Mouse (Mus musculus) frontal cortex, postnatal 36 days (tissue): ENCODE data around the gene L3mbtl4.

Experiments
- DNase-seq, 2 experiments: peaks; one replicate each; pipeline ENCODE4 v3.0.0; 2022; ENCODE audit warnings: low spot score in 2 of 2

The L3mbtl4 gene

DNA sequence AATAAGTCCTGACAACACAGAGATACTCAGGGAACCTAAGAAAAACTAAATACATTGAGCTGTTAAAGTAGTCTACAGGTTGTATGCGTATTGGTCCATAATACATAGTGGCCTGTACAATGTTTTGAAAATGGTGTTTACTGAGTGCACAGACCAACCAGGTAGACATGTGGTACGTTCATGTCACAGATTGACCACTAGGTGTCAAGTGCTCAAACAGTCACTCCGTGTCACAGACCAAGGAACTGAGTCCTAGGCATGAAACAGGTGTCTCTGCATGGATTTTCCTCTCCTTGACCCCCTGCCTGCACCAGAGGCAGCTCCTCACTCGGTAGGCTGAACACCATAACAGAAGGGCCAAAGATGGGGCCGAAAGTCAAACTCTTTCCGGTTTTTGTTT, 366.6 kb downstream of the L3mbtl4 start:
- DNase-seq: no peak

DNA sequence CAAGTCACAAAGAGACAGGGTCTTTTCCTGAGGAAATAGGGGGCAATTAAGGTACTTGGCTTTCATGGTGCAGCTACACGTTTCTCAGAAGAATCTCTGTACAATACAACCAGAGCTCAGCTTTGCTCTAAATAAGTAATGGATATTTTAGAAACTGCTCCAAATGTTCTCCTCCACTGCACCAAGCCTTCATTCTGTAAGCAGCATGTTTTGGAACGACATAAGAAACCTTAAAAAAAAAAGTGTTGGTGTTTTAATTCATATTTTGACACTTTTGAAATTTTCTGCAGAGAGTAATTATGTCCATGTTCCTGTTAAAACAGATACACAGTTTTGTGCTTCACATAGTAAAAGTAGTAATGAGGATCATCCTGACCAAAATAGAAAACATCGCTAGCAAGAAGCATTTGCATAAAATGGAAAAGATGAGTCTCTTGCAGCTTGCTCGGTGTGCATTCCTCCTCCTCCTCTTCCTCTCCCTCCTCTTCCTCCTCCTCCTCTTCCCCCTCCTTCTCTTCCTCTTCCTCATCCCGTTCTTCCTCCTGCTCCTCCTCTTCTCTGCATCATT, 369.0 kb downstream of the L3mbtl4 start:
- DNase-seq: peak in 1 of 2 experiments; percentile 23

DNA sequence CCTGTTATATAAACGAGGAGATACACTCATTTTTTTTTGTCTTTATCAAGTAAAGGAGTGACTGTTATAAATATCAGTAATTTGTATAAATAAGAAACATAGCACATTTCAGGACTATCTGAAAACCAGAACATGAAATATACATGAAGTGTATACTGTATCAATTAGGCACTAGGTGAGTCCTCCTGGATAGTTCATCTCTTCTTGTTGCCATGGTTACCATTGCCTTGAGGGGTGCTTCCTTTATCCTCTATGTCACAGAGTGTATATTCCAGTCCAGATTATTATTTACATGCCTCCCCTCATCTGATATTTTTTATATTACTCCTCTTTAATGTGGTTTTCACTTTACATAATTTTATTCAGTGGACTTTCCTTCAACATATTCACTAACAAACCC, 392.9 kb downstream of the L3mbtl4 start:
- DNase-seq: no peak

DNA sequence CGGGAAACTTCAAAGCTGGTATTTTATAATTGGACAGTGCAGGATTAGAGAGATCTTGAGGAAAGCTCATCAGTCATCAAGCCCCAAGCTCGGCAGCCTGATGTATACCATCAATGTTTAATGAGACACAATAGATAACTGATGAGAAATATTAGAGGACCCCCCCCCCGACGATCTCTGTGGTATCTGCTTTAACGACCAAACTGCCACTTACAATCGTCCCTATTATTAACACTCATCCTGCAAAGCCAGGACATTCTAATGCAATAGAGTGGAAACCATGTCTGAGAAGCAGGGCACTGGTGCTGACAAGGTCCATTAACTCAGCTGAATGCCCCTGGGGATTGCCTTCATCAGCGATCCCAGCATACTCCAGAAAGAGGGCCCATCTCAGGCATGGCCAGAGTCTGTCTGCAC, 398.5 kb downstream of the L3mbtl4 start:
- no peak for DNase-seq

DNA sequence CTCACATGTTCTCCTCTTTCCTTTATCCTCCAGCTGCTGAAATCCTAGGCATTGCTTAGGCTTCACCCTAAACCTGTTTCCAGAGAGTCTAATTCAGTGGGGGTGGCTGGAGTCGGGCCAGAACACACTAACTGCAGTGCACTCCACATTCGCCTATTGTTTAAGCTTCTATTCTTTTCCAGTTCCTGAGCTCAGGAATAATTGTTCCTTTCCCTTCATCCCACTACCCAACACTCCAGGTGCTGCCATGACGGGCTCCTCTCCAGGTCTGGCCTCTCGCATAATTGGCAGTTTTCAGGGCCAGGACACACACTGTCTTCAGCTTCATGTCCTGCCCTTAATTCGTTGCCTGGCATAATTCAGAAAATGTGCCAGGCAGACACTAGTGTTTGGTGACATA, 437.1 kb downstream of the L3mbtl4 start:
- peak; percentile 2 to 12 for DNase-seq

DNA sequence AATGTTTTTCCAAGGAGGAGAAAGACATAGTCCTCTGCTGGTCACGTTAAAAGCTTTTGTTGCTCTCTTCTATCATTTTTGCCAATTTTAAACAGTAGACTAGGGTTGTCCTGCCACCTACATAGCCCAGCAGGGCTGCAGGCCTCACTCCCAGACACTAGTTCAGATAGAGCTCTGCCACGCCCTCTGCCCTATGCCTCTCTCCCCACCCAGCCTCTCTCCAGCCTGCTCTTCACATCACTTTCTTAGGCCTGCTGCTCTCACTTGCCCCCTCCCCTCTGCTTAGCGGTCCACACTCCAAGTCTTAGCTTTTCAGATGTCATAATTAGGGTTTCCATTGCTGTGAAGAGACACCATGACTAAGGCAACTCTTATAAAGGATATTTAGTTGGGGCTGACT, 437.8 kb downstream of the L3mbtl4 start:
- DNase-seq: no peak

DNA sequence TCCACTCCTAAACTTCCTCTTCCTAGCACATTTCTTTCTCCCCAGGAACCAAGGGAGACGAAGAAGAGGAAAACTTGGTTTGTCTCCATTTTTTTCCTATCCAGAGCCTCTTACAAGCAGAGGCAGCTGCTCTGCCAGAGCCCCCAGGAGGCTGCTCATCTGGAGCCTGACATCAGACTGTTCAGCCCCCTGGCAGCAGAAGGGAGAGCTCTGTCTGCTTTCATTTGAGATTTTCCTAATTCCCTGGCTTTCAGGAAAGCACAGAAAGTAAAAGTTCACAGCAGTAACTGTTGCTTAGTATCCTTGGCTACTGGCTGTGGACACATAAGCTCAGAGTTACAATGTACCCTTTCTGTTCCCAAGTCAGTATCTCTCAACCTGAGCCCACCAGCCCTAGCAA, 474.7 kb downstream of the L3mbtl4 start:
- no peak for DNase-seq

DNA sequence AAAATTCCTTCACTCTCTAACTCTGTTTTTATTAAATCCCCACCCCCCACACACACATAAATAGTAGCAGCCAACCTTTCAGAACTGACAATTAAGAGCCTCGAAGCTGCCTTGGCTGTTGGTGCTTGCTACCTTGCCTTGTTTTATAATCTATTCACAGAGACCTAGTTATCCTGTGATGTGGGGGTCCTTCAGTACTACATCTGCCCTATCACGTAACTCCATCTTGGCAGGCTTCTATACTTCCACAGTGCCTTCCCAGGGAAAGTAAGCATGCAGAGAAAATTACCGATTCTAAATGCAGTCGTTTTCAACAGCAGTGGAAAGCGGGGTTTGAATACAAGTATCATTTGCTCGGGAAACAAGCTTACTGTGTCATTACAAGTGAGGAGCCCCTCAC, 476.9 kb downstream of the L3mbtl4 start:
- no peak for DNase-seq

DNA sequence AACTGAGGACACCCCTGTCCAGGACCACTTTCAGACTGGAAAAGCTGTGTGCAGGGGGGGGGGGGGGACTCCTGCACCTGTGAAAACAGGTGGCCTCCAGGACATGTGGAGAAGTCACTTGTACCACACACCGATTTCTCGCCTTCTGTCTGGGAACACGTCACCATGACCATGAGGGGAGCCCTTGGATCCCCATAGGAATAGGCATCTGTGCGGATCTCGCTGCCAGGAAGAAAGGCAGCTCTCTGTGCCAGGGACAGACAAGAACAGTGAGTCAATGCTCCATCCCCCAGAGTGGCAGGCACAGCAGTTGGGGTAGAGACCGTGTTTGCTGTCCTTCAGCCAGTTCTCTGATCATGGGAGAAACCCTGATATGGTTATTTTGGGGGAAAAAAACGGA, 479.5 kb downstream of the L3mbtl4 start:
- DNase-seq: peak; percentile 36 to 49

DNA sequence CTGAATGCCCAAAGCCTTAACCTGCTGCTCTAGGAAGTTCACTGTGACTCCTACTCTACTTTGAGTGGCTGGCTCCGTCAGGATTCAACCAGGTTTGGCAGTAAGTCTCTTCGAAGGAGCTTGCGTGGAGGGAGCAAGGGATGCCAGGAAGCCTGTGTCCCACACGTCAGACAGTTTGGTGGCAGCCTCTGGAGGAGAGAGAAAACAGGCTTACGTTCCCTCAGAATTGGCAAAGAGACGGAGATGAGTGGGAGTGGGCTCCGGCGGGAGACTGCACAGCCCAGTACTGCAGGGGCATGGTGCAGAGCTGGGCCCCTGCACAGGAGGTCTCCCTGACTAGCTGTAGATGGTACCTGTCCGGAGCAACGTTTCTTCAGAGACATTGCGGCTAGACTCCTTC, 481.2 kb downstream of the L3mbtl4 start:
- peak; percentile 46 to 51 for DNase-seq

DNA sequence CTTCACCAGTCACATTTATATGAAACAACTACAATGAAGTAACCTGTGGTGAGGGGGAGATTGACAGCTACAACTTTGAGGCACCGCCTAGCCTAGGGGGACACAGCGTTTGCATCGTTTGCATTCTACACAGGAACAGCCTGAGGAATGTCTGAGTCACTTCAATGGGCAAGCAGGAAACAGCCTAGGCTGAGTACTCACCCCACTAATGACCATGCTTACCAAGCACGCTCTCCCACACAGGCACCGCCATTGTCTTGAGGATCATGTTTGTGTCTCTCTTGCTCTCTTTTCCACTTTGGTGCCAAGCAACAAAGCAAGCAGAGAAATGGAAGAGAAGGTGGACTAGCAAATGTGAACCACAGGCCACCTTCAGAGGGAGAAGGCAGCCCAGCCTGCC, 484.8 kb downstream of the L3mbtl4 start:
- peak; percentile 15 to 36 for DNase-seq

DNA sequence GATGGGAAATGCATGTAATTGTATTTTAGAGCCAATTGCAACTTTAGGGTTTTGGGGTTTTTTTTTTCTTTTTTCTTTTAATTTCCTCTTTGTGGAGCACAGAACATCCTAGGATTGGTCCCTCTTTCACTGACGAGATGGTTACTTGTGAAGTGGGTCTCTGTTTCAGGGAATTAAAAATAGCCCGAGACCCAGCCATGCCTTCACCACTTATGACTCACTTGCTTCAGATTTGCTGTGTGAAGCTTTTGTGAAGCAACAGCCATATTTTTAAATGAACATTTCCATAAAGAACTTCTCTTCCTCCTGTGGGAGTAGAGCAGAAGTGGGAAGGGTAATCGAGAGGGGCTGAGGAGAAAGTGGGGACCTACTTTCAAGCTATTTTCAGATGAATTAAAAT, 485.3 kb downstream of the L3mbtl4 start:
- DNase-seq: peak in 1 of 2 experiments; percentile 53

DNA sequence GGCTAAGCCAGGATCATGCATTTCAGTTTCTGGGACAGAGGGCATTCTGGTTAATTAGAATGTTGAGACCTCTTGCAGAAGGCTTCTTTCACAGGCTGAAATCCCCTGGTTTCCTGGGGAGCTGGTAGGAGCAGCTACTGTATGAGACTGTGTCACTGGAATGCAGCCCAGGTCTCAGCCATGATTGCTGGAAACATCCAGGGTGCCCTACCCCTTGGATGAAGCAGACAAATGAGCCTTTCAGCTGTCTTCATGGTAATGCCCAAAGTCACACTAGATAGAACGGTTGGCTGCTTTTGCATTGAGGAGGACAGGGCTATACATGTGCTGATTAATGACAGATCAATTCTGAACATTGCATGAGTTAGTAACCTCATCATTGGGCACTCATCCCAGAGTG, 486.4 kb downstream of the L3mbtl4 start:
- no peak for DNase-seq

DNA sequence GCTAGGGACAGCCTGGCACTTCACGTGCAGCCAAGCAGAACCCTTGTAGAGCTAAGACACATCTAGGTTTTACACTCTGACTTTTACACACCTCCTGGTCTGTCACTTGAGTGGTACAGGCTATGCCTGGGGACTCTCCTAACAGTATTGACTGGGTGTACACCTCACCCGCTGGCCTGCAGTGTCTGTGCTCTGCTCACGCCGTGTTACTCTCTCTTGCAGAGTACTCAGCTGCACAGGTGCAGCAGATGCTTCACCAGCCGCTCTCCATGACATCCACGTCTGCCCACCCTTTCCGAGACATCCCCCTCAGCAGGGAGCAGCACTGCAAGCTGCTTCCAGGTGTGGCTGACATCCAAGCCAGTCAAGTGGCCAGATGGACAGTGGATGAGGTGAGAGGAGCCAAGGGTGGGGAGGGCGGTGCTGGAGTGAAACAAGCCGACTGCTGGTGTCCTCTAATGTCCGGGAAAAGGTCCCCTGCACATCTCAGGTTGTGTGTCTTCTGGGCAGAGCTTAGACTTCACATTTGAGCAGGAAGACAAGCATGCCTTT, 490.8 kb downstream of the L3mbtl4 start:
- no peak for DNase-seq

DNA sequence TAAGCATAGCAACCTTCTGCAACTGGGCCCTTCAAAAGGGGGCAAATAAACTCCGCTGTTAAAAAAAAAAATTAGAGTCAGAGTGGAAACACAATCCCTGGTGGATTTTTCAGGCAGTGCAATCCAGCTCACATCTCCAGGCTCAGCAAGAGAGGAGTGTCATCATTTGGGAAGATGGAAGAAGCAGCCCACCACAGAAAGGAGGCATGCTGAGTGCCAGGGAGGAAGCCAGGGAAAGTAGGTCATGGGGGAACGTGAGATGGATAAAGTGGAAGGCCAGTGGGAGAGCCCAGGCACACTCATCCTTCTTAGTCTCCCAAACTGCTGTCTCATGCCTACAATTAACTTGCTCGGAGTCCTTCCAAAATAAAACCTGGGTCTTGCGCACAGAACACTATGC, 496.0 kb downstream of the L3mbtl4 start:
- no peak for DNase-seq

DNA sequence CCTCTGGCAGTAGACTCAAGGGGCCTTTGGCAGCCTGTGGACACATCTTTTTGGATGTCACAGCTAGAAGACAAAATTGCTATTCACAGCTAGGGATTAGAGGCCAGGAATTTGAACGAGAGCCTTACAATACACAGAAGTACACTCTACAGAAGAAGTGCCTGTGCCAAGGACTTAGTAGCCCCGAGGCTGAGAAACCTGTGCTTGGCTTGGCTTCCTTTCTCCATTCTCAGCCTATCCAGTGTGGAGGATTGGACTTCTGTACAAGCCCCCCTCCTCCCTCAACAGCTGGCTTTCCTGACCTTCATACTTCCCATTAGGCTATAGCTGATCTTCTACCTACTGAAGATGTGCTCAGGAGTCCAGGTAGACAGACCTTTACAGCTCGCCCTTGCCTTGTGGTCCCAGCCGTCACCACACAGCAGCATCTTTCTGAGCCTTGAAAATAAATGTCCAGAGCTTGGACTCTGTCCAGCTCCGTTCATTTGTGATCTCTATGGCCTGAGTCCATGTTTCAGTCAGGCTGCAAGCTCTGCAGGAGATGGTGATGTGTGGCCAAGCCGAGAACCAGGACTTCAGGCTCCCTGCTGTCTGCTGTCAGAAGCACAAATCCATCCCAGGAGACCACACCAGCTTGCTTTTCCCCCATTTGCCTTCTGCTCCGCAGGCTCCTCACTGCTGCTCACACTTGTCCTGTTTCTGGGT, 497.6 kb downstream of the L3mbtl4 start:
- no peak for DNase-seq

DNA sequence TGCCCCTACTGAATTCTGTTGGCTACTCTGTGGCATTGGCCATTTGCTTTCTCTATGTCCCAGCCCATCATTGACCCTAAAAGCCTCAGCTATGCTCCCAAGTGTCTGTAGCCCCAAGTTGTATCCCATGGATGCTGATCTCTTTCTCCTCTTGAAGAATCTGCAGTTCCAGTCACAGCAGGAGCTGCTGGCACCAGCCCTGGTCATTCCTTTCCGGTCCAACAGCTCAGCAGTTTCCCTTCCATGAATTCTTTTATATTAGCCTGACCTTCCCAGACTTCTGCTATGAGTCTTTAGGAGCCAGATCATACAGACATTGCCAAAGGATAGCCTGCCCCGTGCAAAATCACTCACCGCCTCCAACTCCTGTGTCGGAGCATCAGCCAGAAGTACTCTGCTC, 520.1 kb downstream of the L3mbtl4 start:
- no peak for DNase-seq

DNA sequence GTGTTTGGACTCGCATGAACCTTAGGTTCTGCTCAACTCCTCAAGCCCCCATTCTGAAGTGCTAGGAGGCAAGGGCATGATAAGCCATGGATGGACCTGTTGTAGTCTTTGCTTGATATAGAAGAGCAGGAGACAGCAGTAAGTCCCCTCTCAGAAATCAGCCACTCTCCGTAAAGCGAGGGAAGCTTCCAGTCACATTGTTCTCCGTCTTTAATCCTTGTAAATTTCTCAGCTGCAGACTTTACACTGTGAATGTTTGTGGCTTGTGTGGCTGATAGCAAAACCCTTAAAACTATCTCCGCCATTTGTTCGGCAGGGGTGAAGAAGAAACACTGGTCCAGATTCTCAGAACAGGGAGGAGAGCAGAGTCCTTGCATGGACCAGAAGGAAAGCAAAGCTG, 552.7 kb downstream of the L3mbtl4 start, which contains the start of gene Tmem200c:
TSS of gene Tmem200c (plus strand) at position 301 of the 400 bp plus-strand sequence.
- DNase-seq: no peak
